Mouse (Mus musculus): ENCODE results near the gene Tmem43.
A peak's percentile ranks its signal among the peaks of the same experiment; 100 is the strongest.

Tmem43 gene

GRCm38 (mm10) chr6:91535231-91535630, 61.7 kb downstream of the Tmem43 start:
- DNase-seq = no peak

GRCm38 (mm10) chr6:91536047-91536765, 62.7 kb downstream of the Tmem43 start:
- DNase-seq = peak; percentile 77 to 86

Measured in kidney, postnatal 36 days (tissue).